Mouse (Mus musculus) kidney, adult 2 months (tissue): ENCODE results near the gene Pld1.

Experiments
- CTCF ChIP-seq: fragments of 200-500 bp; conservative IDR thresholded peaks from 2 replicates; pipeline ENCODE4 v1.5.1; 2011; ENCODE audit warnings: low read depth, mild to moderate bottlenecking, control low read depth, low read length, moderate library complexity, mixed read lengths; ENCODE audit not compliant: insufficient read depth, insufficient read length
- POLR2A ChIP-seq: fragments of 200-500 bp; IDR thresholded peaks from one replicate; pipeline ENCODE4 v1.6.1; 2011; ENCODE audit warnings: low read depth, low read length, control low read depth

DNA sequence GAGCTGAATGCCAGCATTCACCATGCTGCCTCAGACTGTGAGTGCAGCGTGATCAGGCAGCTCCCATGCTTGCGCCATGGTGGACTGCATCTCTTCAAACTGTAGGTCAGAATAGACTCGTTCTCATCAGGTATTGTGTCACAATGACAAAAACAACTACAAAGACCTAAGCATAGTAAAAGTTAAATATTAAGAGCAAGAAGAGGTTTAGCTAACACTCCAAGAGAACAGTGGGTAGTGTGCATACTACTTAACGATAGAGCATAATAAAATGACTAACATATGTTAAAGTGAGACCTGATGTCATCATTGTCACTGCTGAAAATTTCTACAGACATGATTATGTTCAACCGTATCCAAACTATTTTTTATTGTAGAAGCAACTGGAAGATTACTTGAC lies 92.4 kb downstream of the Pld1 start:
- TF ChIP-seq POLR2A: no peak
- no peak for TF ChIP-seq CTCF
